Mouse (Mus musculus): ENCODE results near the gene Tube1. TPM values are rescaled to one million over a fixed set of nuclear protein-coding genes. Genes with fewer than 3 reads are reported as not detected.

Tube1 gene
- polyA plus RNA-seq (2015; fragmentation: Nextera tagmentation; extraction: Ambion mirVana), result 14.4 and 18.5 TPM in 2 replicates

DNA sequence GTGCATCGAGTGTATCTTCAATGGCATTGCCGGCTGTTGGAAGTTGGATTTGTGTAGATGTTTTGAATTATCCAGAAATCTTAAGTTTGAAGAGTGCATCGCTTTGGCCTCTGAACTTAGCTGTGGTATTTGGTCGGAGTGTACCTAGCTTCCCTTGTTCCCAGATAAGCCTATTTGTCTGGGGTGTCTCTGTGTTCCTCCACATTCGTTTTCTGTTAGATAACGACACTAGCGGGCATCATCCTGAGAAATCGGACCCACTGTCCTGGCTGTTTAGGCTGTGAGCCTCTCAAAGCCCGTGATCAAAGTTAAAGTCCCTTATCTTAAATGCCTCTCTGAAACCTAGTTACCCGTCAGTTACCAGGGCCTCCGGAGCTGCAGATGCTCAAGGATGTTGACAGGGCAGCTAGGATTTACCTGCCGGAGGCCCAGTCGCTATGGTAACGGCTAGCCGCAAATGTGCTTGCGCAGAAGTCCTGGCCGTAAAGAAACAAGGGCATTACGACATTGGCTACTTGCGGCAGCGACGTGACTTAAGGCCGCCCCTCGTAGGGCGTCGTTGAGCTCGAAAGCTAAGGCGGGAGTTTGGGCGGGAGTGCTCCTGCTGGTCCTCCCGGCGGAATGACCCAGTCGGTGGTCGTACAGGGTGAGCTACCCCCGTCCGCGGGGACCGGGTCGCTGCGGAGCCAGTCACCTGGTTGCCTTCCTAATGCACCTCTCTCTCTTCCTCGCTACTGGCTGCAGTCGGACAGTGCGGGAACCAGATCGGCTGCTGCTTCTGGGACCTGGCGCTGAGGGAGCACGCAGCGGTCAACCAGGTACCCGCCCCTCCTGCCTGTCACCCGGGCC lies at the start of gene Tube1, which contains the start of gene Fam229b:
Tube1 (plus strand) TSS at position 515 of the 849 bp plus-strand sequence.
Fam229b (minus strand) TSS at position 453 of the 849 bp plus-strand sequence.
- peak; percentile 95 for ATAC-seq
- Histone ChIP-seq H3K27ac (peak within 1 kb of the TSS; percentile 46), H3K4me3 (peak within 1 kb of the TSS; percentile 77), H3K4me2 (peak within 1 kb of the TSS; percentile 93), H3K9me3 (replicated peaks) (no peaks in the 10 kb centered on the region), H3K9ac (peak within 1 kb of the TSS; percentile 83), H3K36me3 (ENCODE audit: poor library complexity, severe bottlenecking) (peaks cover 21% of the 10 kb centered on the region), H3K27me3 (no peaks in the 10 kb centered on the region), H3K4me1 (peaks cover 10% of the 10 kb centered on the region)
- WGBS, result 4% methylated on average over 47 of the region's 47 CpGs

DNA sequence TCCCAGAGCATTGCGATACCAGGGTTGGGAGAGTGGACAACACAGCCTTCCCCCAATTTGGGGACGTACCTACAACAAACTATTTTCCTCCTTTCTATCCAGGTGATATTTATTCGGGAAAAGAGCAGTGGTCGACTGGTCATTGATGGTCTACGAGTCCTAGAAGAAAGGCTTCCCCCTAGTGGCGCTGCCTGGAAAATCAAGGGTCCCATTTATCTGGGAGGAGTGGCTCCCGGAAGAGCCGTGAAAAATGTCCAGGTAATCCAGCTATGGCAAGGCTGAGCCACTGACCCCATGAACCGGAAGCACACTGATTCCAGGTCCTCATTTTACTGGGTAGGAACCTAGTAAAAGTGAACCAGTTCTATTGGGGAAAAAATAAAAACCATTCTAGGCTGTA lies 36.8 kb upstream of the Tube1 start:
- Histone ChIP-seq H3K9me3 (replicated peaks) (no peaks in the 10 kb centered on the region), H3K4me2 (no peak overlapping the region), H3K36me3 (ENCODE audit: poor library complexity, severe bottlenecking) (no peaks in the 10 kb centered on the region), H3K4me3 (no peak overlapping the region), H3K27me3 (no peaks in the 10 kb centered on the region), H3K9ac (no peak overlapping the region), H3K4me1 (no peaks in the 10 kb centered on the region), H3K27ac (no peak overlapping the region)
- 87% methylated on average over 9 of the region's 9 CpGs for WGBS
- no peak for ATAC-seq

DNA sequence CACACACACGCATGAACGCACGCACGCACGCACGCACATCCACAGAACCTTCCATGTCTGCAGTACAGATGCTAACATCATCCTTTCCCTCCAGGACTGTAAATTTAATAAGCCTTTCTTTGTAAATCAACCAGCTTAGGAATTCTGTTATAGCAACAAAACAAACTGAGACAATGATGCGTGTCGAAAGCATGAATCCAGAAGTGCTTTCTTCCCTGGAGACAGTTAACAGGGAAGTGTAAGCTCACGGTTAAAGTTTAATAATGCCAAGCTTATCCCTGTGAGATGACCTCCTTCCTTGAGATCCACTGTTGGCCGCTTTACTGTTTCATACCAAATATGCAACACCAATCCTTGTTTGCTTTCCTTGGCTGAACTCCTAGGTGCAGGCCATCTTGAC lies 35.0 kb upstream of the Tube1 start:
- H3K4me1 ChIP-seq, result no peaks in the 10 kb centered on the region
- H3K36me3 ChIP-seq (ENCODE audit: poor library complexity, severe bottlenecking), result no peaks in the 10 kb centered on the region
- no peak overlapping the region for H3K4me2 ChIP-seq
- H3K9ac ChIP-seq, result no peak overlapping the region
- H3K4me3 ChIP-seq, result no peak overlapping the region
- no peak overlapping the region for H3K27ac ChIP-seq
- ATAC-seq, result no peak
- H3K9me3 ChIP-seq (replicated peaks), result no peaks in the 10 kb centered on the region
- WGBS, result 94% methylated on average over 10 of the region's 10 CpGs
- H3K27me3 ChIP-seq, result no peaks in the 10 kb centered on the region

DNA sequence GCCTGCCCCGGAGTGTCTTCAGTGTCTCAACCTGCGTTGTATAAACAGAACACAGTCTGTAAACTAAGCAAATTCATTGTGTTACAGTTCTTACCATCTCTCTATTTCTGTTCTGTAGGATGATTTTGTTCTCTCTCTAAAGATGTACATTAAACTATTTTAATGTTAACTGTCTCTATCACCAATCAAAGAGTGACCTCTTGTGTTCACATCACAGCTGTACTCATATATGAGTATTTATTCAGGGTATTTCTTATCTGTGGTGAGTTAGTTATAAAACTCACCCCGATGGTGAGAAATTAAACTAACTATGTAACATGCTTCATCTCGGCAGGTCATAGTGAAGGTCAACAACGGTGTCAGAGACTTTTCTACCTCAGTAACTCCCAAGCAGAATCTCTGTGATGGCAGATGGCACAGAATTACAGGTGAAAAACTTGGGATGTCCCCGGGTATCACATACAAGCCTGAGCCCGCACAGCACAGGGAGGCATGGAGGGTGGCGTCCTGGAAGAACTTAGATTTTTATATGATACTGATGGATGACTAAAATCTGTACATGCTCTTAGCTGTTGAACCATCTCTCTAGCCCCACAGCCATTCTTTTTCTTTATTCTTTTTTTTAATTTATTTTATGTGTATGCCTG lies 28.9 kb upstream of the Tube1 start:
- Histone ChIP-seq H3K4me2 (no peak overlapping the region), H3K9ac (no peak overlapping the region), H3K4me1 (no peaks in the 10 kb centered on the region), H3K4me3 (no peak overlapping the region), H3K36me3 (ENCODE audit: poor library complexity, severe bottlenecking) (no peaks in the 10 kb centered on the region), H3K9me3 (replicated peaks) (no peaks in the 10 kb centered on the region), H3K27me3 (no peaks in the 10 kb centered on the region), H3K27ac (no peak overlapping the region)
- WGBS, result 96% methylated on average over 8 of the region's 8 CpGs
- no peak for ATAC-seq

DNA sequence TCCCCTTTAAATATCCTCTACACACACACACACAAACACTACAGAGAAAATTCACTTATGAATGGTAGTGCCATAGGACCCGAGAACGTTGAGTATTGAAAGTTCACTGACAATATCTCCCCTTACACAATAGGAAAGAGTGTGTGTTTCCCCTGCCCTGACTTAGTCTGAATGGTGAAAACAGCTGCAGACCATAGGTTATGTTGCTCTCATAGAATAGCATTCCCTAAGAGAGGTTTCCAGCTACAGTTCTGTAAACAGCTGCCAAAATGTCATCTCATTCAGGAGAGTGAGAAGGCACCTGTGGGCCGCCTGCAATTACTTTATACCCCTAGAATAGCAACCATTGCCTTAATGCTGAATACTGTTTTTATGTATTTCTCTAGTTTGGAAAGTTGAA lies 27.4 kb upstream of the Tube1 start:
- no peaks in the 10 kb centered on the region for H3K36me3 ChIP-seq (ENCODE audit: poor library complexity, severe bottlenecking)
- no peak overlapping the region for H3K4me2 ChIP-seq
- no peaks in the 10 kb centered on the region for H3K4me1 ChIP-seq
- H3K9ac ChIP-seq, result no peak overlapping the region
- WGBS, result 47% methylated on average over 3 of the region's 3 CpGs
- H3K27me3 ChIP-seq, result no peaks in the 10 kb centered on the region
- H3K4me3 ChIP-seq, result no peak overlapping the region
- H3K9me3 ChIP-seq (replicated peaks), result no peaks in the 10 kb centered on the region
- H3K27ac ChIP-seq, result no peak overlapping the region
- no peak for ATAC-seq

DNA sequence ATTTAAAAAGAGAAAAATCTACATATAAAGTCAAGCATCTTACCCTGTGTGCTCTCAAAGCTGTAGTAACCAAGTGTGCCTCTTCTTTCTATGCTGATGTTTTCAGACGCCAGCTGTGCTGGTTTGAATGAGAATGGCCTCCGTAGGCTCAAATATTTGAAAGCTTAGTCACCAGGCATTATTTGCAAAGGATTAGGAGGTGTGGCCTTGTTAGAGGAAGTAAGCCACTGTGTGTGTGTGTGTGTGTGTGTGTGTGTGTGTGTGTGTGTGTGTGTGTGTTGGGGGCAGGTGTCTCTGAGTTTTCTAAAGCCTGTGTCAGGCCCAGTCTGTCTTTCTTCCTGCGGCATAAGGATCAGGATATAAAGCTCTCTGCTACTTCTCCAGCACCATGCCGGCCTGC lies 26.8 kb upstream of the Tube1 start:
- Histone ChIP-seq H3K4me2 (no peak overlapping the region), H3K27ac (no peak overlapping the region), H3K27me3 (no peaks in the 10 kb centered on the region), H3K4me3 (no peak overlapping the region), H3K9ac (no peak overlapping the region), H3K9me3 (replicated peaks) (no peaks in the 10 kb centered on the region), H3K4me1 (no peaks in the 10 kb centered on the region), H3K36me3 (ENCODE audit: poor library complexity, severe bottlenecking) (no peaks in the 10 kb centered on the region)
- 14% methylated on average over 3 of the region's 4 CpGs for WGBS
- no peak for ATAC-seq

DNA sequence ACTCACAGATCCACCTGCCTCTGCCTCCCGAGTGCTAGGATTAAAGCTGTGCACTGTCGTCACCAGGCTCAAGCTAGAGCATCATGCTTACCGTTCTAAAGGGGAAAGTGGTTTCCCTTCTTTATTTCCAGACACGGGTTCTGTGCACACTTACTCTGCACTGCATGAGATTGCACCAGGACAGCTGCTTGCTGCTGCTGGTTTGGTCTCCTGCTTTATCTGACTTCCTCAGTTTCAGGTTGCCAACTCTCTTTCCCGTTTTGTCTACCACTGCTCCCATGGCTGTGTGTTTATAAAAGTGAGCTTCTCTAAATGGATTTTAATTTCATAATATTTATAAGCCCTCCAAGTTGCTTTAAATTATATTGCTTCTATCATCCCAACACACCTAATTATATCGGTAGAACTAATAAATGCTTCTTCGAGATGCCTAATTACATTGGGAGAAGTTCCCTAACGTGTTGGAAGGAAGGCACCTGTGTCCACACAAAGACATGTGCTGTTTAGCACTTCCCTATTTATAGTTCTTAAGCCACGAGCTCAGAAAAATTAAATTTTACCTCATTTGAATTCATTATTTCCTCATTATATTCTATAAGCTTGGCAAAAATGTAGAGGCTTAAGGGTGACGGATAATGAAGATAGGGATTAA lies 24.8 kb upstream of the Tube1 start:
- H3K27ac ChIP-seq, result no peak overlapping the region
- 69% methylated on average over 10 of the region's 10 CpGs for WGBS
- H3K4me3 ChIP-seq, result no peak overlapping the region

DNA sequence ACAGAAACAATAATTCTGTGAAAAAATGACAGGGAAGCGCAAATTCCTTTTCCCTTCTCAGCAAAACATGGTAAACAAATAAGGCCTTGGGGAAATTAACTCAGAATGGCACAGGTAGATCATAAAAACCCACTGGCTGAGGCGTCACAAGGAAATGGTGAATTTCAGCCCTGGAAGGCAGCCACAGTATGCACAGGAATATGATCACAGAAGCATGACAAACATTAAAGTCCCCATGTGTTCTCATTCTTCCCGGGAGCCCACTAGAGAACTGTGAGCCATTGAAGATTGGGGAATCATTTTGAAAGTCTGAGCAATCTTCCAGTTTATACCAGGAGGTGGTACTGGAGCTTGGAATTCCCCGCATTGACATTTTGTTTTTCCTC lies 24.3 kb upstream of the Tube1 start:
- H3K36me3 ChIP-seq (ENCODE audit: poor library complexity, severe bottlenecking), result no peaks in the 10 kb centered on the region
- H3K4me2 ChIP-seq, result no peak overlapping the region
- no peak overlapping the region for H3K27ac ChIP-seq
- H3K4me1 ChIP-seq, result no peaks in the 10 kb centered on the region
- WGBS, result 72% methylated on average over 4 of the region's 4 CpGs
- ATAC-seq, result no peak
- H3K27me3 ChIP-seq, result no peaks in the 10 kb centered on the region
- H3K4me3 ChIP-seq, result no peak overlapping the region
- H3K9me3 ChIP-seq (replicated peaks), result no peaks in the 10 kb centered on the region
- no peak overlapping the region for H3K9ac ChIP-seq

More for the DNA sequence above, 24.8 kb upstream of the Tube1 start:
- ATAC-seq, result 0 out of 2 replicates have a peak, but pooled peaks have one; percentile 19
- Histone ChIP-seq H3K36me3 (ENCODE audit: poor library complexity, severe bottlenecking) (no peaks in the 10 kb centered on the region), H3K27me3 (no peaks in the 10 kb centered on the region), H3K9ac (no peak overlapping the region), H3K4me2 (no peak overlapping the region), H3K4me1 (no peaks in the 10 kb centered on the region), H3K9me3 (replicated peaks) (no peaks in the 10 kb centered on the region)

DNA sequence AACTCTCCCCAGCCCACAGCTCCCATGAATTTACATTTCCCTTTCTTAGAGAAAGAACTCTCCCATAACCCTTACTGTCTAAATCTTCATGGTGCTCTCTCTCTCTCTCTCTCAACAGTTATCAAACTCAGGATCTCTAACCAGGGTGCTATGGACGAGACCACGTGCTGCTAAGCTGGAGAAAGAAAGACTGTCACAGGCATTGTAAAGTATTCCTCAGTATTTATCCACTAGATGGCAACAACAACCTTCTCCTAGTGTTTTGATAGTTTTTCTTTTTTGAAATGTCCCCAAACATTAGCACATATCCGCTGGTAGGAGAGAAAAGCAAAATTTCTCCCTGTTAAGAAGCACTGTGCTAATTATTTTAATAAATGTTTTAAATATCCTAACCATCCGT lies 12.4 kb upstream of the Tube1 start:
- Histone ChIP-seq H3K4me1 (no peaks in the 10 kb centered on the region), H3K27me3 (no peaks in the 10 kb centered on the region), H3K36me3 (ENCODE audit: poor library complexity, severe bottlenecking) (0 out of 2 replicates have a peak, but pooled peaks cover 4% of the 10 kb centered on the region), H3K4me3 (no peak overlapping the region), H3K9me3 (replicated peaks) (no peaks in the 10 kb centered on the region), H3K9ac (no peak overlapping the region), H3K27ac (no peak overlapping the region), H3K4me2 (no peak overlapping the region)
- 0 out of 2 replicates have a peak, but pooled peaks have one; percentile 19 for ATAC-seq
- 39% methylated on average over 4 of the region's 4 CpGs for WGBS

DNA sequence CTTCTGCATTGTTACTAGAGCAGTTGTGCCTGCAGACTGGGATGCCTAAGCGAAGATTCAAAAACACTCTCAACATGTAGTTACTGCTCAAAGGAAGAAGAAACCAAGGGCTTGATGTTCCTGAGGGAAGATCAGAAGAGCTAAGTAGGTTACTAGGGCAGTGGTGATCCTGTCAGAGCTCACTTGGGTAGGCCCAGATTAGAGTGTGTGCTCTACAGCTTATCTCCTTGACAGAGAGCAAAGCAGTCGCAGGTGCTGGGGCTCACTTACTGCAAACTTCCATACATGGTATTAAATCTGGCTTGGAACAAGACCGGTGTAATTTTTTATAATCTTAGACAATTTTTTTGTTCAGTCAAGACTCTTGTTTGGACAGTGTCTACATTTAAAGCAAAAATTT lies 4.0 kb downstream of the Tube1 start:
- 95% methylated on average over 3 of the region's 3 CpGs for WGBS
- Histone ChIP-seq H3K9me3 (replicated peaks) (no peaks in the 10 kb centered on the region), H3K9ac (no peak overlapping the region), H3K27me3 (no peaks in the 10 kb centered on the region), H3K4me3 (no peak overlapping the region), H3K4me2 (no peak overlapping the region), H3K36me3 (ENCODE audit: poor library complexity, severe bottlenecking) (peaks cover 50% of the 10 kb centered on the region), H3K27ac (no peak overlapping the region), H3K4me1 (peaks cover 10% of the 10 kb centered on the region)
- no peak for ATAC-seq

DNA sequence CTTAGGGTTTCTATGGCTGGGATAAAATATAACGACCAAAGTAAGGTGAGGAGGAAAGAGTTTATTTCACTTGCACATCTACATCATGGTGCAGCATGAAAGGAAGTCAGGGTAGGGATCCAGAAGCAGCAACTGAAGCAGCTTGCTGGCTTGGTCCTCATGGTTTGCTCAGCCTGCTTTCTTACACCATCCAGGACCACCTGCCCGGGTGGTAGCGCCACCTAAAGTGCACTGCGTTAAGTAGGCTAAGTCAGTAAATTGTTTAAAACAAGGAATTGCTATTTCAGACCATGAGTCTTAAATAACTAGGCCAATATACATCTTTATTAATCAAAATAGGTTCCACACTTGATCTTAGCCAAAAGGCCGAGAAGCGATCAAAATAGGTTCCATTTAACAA lies 5.0 kb downstream of the Tube1 start:
- Histone ChIP-seq H3K27ac (no peak overlapping the region), H3K4me1 (peaks cover 10% of the 10 kb centered on the region), H3K9ac (no peak overlapping the region), H3K27me3 (no peaks in the 10 kb centered on the region), H3K36me3 (ENCODE audit: poor library complexity, severe bottlenecking) (peaks cover 52% of the 10 kb centered on the region), H3K4me2 (no peak overlapping the region), H3K4me3 (no peak overlapping the region), H3K9me3 (replicated peaks) (no peaks in the 10 kb centered on the region)
- no peak for ATAC-seq
- WGBS, result 86% methylated on average over 6 of the region's 6 CpGs

DNA sequence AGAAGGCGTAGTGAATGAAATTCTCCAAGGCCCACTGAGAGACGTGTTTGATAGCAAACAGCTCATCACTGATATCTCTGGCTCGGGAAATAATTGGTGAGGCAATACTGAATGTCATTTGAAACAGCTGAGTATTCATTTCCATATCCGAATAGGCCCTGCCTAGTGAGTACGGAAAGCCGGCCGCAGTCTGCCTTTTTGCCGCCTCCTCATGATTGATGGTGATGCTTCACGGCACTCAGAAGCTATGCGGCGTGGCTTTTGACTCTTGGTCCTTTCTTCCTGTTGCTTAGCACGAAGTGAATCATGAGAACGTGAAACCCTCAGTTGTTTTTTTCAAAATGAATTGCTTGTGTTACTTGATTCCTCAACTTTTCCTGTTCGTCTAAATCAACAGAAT lies 7.1 kb downstream of the Tube1 start:
- Histone ChIP-seq H3K9me3 (replicated peaks) (no peaks in the 10 kb centered on the region), H3K4me3 (no peak overlapping the region), H3K36me3 (ENCODE audit: poor library complexity, severe bottlenecking) (peaks cover 70% of the 10 kb centered on the region), H3K27ac (no peak overlapping the region), H3K27me3 (no peaks in the 10 kb centered on the region), H3K9ac (no peak overlapping the region), H3K4me2 (no peak overlapping the region), H3K4me1 (no peaks in the 10 kb centered on the region)
- no peak for ATAC-seq
- 93% methylated on average over 14 of the region's 14 CpGs for WGBS

Data from forebrain, embryonic 13.5 days (tissue).